Mouse (Mus musculus) layer of hippocampus, adult 9-10 months (tissue): ENCODE results near the gene Cpox.
"Not testable (repeated sequence)": the region's sequence is repeated elsewhere in the genome, so short reads cannot be mapped to it uniquely, and the experiment has no call there.

Experiments used
- DNase-seq: peaks from one replicate; pipeline ENCODE4 v3.0.0; 2022; ENCODE audit warnings: low spot score

The Cpox gene

GRCm38 (mm10) chr16:58669917-58670630 is at the start of gene Cpox:
TSS of gene Cpox (plus strand) at chr16:58670292.
- DNase-seq: peak; percentile 74

- DNase-seq: no peak
These were observed 47.7 kb upstream of the Cpox start for GRCm38 (mm10) chr16:58622377-58622776.

- no peak for DNase-seq
These were observed 47.0 kb upstream of the Cpox start for GRCm38 (mm10) chr16:58623114-58623513.

- peak; percentile 62 for DNase-seq
These were observed 46.1 kb upstream of the Cpox start for GRCm38 (mm10) chr16:58623944-58624343.

GRCm38 (mm10) chr16:58627597-58628335 is 42.3 kb upstream of the Cpox start:
- DNase-seq: no peak

- no peak for DNase-seq
These were observed 41.8 kb upstream of the Cpox start for GRCm38 (mm10) chr16:58628336-58628680.

- no peak for DNase-seq
These were observed 41.1 kb upstream of the Cpox start for GRCm38 (mm10) chr16:58628968-58629367.

GRCm38 (mm10) chr16:58629736-58630135 is 40.4 kb upstream of the Cpox start:
- DNase-seq: no peak

- DNase-seq: no peak
These were observed 34.2 kb upstream of the Cpox start for GRCm38 (mm10) chr16:58635866-58636265.

GRCm38 (mm10) chr16:58637448-58637847 is 32.6 kb upstream of the Cpox start:
- no peak for DNase-seq

- no peak for DNase-seq
These were observed 32.1 kb upstream of the Cpox start for GRCm38 (mm10) chr16:58638016-58638415.

- DNase-seq: no peak
These were observed 31.4 kb upstream of the Cpox start, which contains the start of gene E330017A01Rik for GRCm38 (mm10) chr16:58638689-58639175. TSS of gene E330017A01Rik (minus strand) at chr16:58638739.

- DNase-seq: no peak
These were observed 20.1 kb upstream of the Cpox start for GRCm38 (mm10) chr16:58649979-58650378.

GRCm38 (mm10) chr16:58655751-58656150 is 14.3 kb upstream of the Cpox start:
- no peak for DNase-seq

- no peak for DNase-seq
These were observed 13.6 kb upstream of the Cpox start for GRCm38 (mm10) chr16:58656526-58656925.

GRCm38 (mm10) chr16:58658668-58659067 is 11.4 kb upstream of the Cpox start:
- no peak for DNase-seq

GRCm38 (mm10) chr16:58661826-58662225 is 8.3 kb upstream of the Cpox start:
- no peak for DNase-seq

GRCm38 (mm10) chr16:58662287-58662791 is 7.8 kb upstream of the Cpox start:
- no peak for DNase-seq

- DNase-seq: no peak
These were observed 7.1 kb upstream of the Cpox start for GRCm38 (mm10) chr16:58663021-58663420.

GRCm38 (mm10) chr16:58663816-58664215 is 6.3 kb upstream of the Cpox start:
- no peak for DNase-seq

- DNase-seq: not testable (repeated sequence)
These were observed 5.0 kb upstream of the Cpox start for GRCm38 (mm10) chr16:58665137-58665536.

GRCm38 (mm10) chr16:58666681-58667080 is 3.4 kb upstream of the Cpox start:
- not testable (repeated sequence) for DNase-seq

GRCm38 (mm10) chr16:58668586-58668985 is 1.5 kb upstream of the Cpox start:
- no peak for DNase-seq
